Mouse (Mus musculus): ENCODE measurements around the gene Vps39.

Vps39 gene

DNA sequence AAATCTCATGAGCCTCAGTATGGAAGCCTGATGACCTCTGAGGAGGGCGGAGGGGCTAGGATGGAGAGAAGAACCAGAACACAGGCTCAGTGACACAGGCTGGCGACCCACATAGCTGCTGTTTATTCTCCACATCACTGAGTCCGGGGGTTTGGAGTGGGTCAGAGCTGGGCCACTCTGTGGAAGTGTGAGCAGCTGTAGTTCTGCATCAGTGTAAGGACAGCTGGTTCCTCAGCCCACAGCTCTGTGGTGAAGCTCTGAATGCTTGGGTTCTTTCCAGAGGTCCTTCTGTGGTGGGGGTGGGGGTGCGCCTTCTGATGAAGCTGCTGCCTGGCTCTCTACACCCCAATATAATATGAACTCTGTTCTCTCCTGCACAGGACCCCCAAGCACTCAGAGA lies 53.1 kb downstream of the Vps39 start:
- DNase-seq (ENCODE audit: low spot score in 2 of 2), result no peak

- no peak for DNase-seq (ENCODE audit: low spot score in 2 of 2)
Measured at GRCm38 (mm10) chr2:120296160-120296559, 56.8 kb downstream of the Vps39 start.

DNA sequence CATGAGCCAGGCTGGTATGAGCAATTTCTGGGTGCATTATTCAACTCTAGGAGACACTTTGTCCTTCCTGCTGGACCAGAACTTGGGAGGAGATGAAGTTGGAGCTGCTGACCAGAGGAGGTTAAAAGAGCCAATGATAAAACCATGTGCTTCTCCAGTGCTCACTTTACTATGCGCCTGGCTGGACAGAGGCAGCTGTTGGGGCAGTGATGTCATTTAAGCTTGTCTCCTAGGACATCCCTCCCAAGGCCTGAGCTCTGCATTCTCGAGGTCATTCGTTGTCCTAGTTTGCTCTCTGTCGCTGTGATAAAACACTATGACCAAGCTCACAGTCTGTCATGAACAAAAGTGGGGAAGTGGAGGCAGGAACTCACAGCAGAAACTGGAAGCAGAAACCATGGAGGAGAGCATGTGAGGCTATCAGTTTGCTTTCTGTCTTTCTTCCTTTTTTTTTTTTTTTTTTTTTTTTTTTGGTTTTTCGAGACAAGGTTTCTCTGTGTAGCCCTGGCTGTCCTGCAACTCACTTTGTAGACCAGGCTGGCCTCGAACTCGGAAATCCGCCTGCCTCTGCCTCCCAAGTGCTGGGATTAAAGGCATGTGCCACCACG lies 61.4 kb downstream of the Vps39 start:
- no peak for DNase-seq (ENCODE audit: low spot score in 2 of 2)

GRCm38 (mm10) chr2:120288995-120289394 lies 63.9 kb downstream of the Vps39 start, which contains the start of gene Pla2g4d:
Pla2g4d (minus strand) TSS chr2:120289197.
- DNase-seq (ENCODE audit: low spot score in 2 of 2), result no peak

DNA sequence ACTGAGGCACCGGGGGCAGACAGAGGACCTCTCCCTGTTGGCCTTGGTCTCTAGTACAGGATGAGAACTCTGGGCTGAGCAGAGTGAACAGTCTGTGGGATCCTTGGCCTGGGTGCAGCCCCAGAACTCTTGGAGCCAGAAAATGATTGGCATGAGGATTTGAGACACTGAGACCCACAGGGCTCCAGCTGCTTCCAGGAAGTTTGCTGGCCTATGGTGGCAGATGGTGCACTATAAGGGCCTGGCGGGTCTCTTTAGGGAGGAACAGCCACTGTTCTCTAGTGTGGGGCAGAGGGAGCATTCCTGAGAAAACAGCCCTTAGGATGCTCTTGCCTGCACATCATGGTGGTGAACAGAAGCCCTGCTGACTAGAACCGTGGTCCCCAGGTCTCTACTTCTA lies 64.5 kb downstream of the Vps39 start:
- no peak for DNase-seq (ENCODE audit: low spot score in 2 of 2)

DNA sequence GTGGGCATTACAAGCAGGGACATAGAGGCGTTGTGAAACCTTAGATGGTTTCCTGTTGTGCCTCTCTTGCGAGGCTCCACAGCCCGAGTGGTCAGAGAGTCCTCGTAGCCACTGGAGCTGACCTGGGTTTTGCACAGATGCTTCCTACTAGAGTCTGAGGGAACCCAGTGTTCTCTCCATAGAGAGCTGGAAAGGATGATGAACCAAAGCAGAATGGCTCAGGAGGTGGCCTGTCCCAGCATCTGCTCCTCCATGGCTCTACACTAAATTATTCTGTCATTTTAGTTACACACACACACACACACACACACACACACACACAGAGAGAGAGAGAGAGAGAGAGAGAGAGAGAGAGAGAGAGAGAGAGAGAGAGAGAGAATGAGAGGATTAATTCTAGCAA lies 67.3 kb downstream of the Vps39 start:
- DNase-seq (ENCODE audit: low spot score in 2 of 2), result no peak

DNA sequence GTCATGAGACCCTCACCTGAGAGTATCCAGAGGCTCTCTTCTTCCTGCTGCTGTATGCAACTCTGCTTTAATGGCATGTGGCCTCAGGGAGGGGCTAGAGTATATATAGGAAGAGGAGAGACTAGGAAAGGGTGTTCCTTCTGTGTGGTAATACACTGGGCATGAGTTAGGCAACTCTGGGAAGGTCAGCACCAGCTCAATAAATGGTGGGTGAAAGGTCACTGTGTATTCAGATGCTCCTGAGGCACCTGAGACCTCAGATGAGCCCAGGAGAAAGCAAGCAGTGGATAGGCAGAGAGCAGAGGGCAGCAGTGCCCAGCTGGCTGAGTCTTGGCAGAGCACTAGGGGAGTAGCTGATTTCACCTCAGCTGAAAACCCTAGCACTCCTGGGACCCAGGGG lies 68.2 kb downstream of the Vps39 start:
- no peak for DNase-seq (ENCODE audit: low spot score in 2 of 2)

DNA sequence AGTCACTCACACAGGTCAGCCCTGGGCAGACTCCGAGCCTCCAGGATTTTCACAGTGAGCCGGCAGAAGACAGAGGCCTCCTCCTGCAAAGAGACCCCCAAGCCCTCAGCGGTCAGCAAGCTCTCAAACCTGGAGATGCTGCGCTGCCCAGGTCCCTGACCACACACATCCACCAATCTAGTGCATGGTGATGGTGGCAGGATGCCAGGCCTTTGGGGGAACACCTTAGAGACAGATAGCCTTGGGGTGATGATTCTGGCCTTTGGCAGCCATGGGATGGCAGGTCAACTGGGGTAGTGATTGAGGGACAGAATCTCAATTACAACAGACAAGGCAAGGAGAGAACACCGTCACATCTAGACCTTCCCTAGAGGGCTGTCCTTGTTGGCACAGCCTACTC lies 68.8 kb downstream of the Vps39 start:
- no peak for DNase-seq (ENCODE audit: low spot score in 2 of 2)

DNA sequence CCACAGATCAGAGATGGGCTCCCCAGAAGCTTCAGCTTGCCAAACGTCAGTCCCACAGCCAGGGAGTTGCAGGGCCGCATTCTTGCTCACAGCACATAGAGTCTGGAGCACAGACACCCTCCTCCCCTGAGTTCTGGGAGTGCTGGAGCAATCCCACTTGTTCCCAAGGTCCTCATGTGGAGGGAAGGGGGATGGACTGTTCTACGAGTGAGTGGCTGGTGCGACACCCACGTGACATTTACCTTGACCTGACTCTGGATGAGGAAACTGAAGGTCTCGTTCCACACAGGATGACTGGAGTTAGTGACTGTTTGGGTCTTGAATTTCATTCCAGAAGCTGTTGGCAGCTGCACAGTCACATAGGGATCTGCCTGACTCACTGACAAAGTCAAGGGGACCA lies 69.4 kb downstream of the Vps39 start:
- no peak for DNase-seq (ENCODE audit: low spot score in 2 of 2)

GRCm38 (mm10) chr2:120281221-120281620 lies 71.7 kb downstream of the Vps39 start:
- DNase-seq (ENCODE audit: low spot score in 2 of 2), result no peak

DNA sequence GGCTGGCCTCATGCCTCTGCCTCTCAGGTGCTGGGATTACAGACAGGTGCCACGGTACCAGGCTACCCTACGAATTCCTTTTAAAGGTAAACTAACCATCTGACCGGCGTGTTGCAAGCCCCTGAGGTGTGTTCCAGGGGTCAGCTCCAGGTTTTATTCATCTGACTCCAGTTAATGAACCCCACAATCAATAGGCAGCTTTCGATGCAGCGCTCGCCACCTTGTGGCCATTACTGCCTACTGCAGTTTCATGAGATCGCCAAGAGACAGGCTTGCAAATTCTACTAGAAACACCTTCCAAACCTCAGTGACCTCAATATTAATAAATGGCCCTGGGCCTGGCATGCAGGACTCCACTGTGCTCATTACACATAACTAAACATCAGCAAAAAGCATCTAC lies 73.0 kb downstream of the Vps39 start:
- DNase-seq (ENCODE audit: low spot score in 2 of 2), result peak; percentile 35 to 57

DNA sequence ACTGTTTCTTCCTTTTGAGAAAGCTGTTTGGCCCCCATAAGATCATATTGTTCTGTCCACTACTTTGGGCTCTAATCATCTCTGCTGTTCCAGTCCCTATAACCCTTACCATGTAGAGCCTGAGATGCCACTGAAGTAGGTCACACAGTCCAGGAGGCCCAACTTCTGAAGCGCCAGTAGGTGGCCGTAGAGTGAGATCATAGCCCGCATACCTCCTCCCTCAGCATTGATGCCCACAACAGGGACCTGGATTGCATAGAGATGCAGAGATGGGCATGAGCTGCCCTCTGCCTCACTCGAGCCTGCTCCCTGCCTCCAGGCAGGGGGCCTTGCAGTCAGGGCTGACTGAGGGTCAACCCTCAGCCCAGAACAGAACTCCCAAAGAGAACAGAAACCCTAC lies 76.0 kb downstream of the Vps39 start:
- no peak for DNase-seq (ENCODE audit: low spot score in 2 of 2)

DNA sequence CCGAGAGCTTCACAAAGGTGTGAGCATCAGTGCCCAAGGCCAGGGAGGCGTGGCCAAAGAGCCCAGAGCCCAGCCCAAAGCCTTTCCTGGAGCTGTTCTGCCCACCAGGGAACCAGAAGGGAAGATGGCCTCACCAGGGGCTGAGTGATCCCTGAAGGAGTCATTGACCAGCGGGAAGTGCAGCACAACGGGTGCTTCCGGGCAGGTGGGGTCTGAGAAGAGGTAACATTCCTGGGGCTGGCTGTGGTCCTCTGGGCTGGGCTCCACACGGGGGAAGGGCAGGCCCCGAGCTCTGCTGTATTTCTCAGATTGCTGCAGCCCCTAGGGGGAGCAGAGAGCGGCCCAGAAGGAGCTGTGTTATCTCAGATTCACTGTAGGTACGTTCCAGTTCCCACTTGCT lies 84.3 kb downstream of the Vps39 start:
- DNase-seq (ENCODE audit: low spot score in 2 of 2), result no peak

Measured in frontal cortex, postnatal 14 days (tissue).